Mouse (Mus musculus) lung, embryonic 16.5 days (tissue): ENCODE measurements around the gene Cfap157. TPM values are rescaled to one million over a fixed set of nuclear protein-coding genes. Genes with fewer than 3 reads are reported as not detected.

Source experiments
- ATAC-seq: fragments of 200-750 bp; cut with Nextera tagmentation; 2 replicates; pipeline ENCODE4 v1.8.0; 2017; ENCODE audit warnings: low read depth, mild to moderate bottlenecking, moderate library complexity
- H3K27ac ChIP-seq: fragments of 300-500 bp; sonication (generic); 2 replicates; pipeline ENCODE4 v1.5.1; 2014; ENCODE audit warnings: mild to moderate bottlenecking, control low read depth, low read length
- H3K27me3 ChIP-seq: fragments of 300-500 bp; sonication (generic); 2 replicates; pipeline ENCODE4 v1.6.1; 2014; ENCODE audit warnings: low read depth, low read length, mixed read lengths; ENCODE audit not compliant: control insufficient read depth, insufficient read depth
- H3K36me3 ChIP-seq: fragments of 300-500 bp; sonication (generic); 2 replicates; pipeline ENCODE4 v1.6.1; 2014; ENCODE audit warnings: low read length; ENCODE audit not compliant: control insufficient read depth, insufficient read depth
- H3K4me1 ChIP-seq: fragments of 300-500 bp; sonication (generic); replicated peaks from 2 replicates; pipeline ENCODE4 v1.6.1; 2014; ENCODE audit warnings: low read length, mixed read lengths; ENCODE audit not compliant: control insufficient read depth, insufficient read depth
- H3K4me2 ChIP-seq: fragments of 300-500 bp; sonication (generic); 2 replicates; pipeline ENCODE4 v1.6.1; 2014; ENCODE audit warnings: low read depth, low read length, control low read depth
- H3K4me3 ChIP-seq: fragments of 300-500 bp; sonication (generic); 2 replicates; pipeline ENCODE4 v1.5.1; 2014; ENCODE audit warnings: mild to moderate bottlenecking, low read length, control low read depth
- H3K9ac ChIP-seq: fragments of 300-500 bp; sonication (generic); 2 replicates; pipeline ENCODE4 v1.6.1; 2014; ENCODE audit warnings: low read length, control low read depth
- H3K9me3 ChIP-seq: fragments of 300-500 bp; sonication (generic); 2 replicates; pipeline ENCODE4 v1.6.1; 2016; ENCODE audit warnings: low read length; ENCODE audit not compliant: control insufficient read depth
- WGBS: fragments of 180-500 bp; shearing (Covaris S2); extraction: QIAGEN DNeasy Blood & Tissue Kit; methylation state at CpG from one replicate; pipeline ENCODE4 v1.1.7; 2014; 5-methylcytosine and 5-hydroxymethylcytosine counted together
- polyA plus RNA-seq: library from polyadenylated mRNA; unstranded; fragments of >200 nt; fragmentation: Nextera tagmentation; extraction: Ambion mirVana; gene quantifications from 2 replicates; pipeline ENCODE4 v1.2.1, GENCODE M21; 2015

The Cfap157 gene
- polyA plus RNA-seq, 1 experiment from 2014 or later: 2.1 TPM

DNA sequence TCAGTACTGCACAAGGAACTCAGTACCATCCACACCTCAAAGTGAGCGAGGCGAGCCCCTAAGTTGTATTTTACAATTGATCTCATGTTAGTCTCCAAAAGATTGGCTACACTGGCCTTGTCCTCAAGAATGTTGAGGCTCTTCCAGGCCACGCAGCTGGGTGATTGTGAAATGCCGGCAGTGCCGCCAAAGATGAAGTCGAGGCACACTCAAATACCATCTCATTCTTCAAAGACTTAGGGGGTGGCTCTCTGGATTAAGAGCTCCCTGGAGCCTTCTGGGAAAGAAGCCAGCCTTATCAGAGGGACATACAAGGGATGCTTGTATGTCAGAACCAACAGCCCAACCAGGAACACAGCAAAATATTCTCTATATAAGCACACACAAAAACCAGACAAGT lies 7.1 kb upstream of the Cfap157 start:
- H3K4me2 ChIP-seq: no peak overlapping the region
- no peak overlapping the region for H3K4me3 ChIP-seq
- no peaks in the 10 kb centered on the region for H3K27me3 ChIP-seq
- H3K4me1 ChIP-seq: peaks cover 16% of the 10 kb centered on the region
- peaks cover 2% of the 10 kb centered on the region; the same call in 1 of the 2 replicates for H3K36me3 ChIP-seq
- 34% methylated on average over 6 of the region's 6 CpGs for WGBS
- peak overlapping the region; percentile 21 for H3K27ac ChIP-seq
- H3K9me3 ChIP-seq: no peaks in the 10 kb centered on the region
- H3K9ac ChIP-seq: no peak overlapping the region
- ATAC-seq: peak; percentile 72

- 37% methylated on average over 2 of the region's 2 CpGs for WGBS
- 0 out of 2 replicates have a peak overlapping the region, but pooled peaks have one; percentile 14 for H3K9ac ChIP-seq
- H3K36me3 ChIP-seq: no peaks in the 10 kb centered on the region; the same call in 1 of the 2 replicates
- H3K27ac ChIP-seq: no peak overlapping the region
- H3K4me1 ChIP-seq: peaks cover 16% of the 10 kb centered on the region
- peak; percentile 29; the same call in 1 of the 2 replicates for ATAC-seq
- H3K27me3 ChIP-seq: no peaks in the 10 kb centered on the region
- no peak overlapping the region for H3K4me2 ChIP-seq
- no peak overlapping the region for H3K4me3 ChIP-seq
- no peaks in the 10 kb centered on the region for H3K9me3 ChIP-seq
Measured at GRCm38 (mm10) chr2:32788581-32788980, 4.4 kb upstream of the Cfap157 start.

GRCm38 (mm10) chr2:32787176-32787575 lies 2.9 kb upstream of the Cfap157 start:
- Histone ChIP-seq H3K27ac (no peak overlapping the region), H3K9ac (no peak overlapping the region), H3K27me3 (no peaks in the 10 kb centered on the region), H3K4me1 (peaks cover 16% of the 10 kb centered on the region), H3K36me3 (no peaks in the 10 kb centered on the region; the same call in 1 of the 2 replicates), H3K4me2 (no peak overlapping the region), H3K4me3 (no peak overlapping the region), H3K9me3 (no peaks in the 10 kb centered on the region)
- 58% methylated on average over 6 of the region's 6 CpGs for WGBS
- ATAC-seq: no peak

DNA sequence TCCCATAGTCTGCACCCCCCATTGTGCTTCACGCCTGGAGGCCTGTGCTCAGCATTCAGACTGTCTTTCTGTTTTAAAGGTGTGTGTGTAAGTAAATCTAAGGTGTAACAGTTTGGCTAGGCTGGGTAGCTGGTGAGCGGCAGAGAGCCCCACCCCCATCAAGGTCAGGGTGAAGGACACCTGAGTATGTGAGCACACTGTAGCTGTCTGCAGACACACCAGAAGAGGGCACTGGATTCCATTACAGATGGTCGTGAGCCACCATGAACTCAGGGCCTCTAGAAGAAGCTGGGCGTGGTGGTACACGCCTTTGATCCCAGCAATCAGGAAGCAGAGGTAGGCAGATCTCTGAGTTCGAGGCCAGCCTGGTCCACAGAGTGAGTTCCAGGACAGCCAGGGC lies 2.5 kb downstream of the Cfap157 start:
- WGBS: 68% methylated on average over 6 of the region's 6 CpGs
- Histone ChIP-seq H3K4me2 (no peak overlapping the region), H3K9me3 (no peaks in the 10 kb centered on the region), H3K27ac (no peak overlapping the region), H3K4me1 (no peaks in the 10 kb centered on the region), H3K4me3 (no peak overlapping the region), H3K27me3 (no peaks in the 10 kb centered on the region), H3K9ac (no peak overlapping the region), H3K36me3 (no peaks in the 10 kb centered on the region)
- no peak for ATAC-seq

GRCm38 (mm10) chr2:32779714-32780113 lies 4.5 kb downstream of the Cfap157 start:
- H3K4me1 ChIP-seq: peaks cover 11% of the 10 kb centered on the region
- ATAC-seq: no peak
- no peaks in the 10 kb centered on the region for H3K27me3 ChIP-seq
- H3K4me3 ChIP-seq: no peak overlapping the region
- no peak overlapping the region for H3K27ac ChIP-seq
- no peaks in the 10 kb centered on the region for H3K9me3 ChIP-seq
- H3K4me2 ChIP-seq: no peak overlapping the region
- no peaks in the 10 kb centered on the region for H3K36me3 ChIP-seq
- WGBS: 86% methylated on average over 6 of the region's 6 CpGs
- no peak overlapping the region for H3K9ac ChIP-seq

DNA sequence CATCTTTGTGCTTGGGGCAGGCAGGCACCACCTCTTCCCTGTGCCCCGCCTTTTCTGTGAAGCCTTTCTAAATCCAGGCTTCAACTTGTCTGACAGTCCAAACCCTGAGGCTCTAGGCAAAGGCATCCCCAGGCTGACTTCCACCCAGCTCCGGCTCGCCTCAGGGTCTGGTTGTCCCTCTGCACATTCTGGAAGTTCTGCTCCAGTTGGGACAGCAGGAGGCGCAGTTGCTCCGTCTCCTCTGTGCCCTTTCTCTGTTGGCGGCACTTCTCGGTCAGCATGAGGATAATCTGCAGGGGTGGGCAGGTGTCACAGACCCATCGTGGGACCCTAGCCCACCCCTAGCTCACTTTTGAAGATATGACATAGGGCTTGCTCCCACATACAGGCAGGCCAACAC lies 5.1 kb downstream of the Cfap157 start:
- Histone ChIP-seq H3K27ac (no peak overlapping the region), H3K4me1 (peaks cover 11% of the 10 kb centered on the region), H3K9me3 (no peaks in the 10 kb centered on the region), H3K36me3 (no peaks in the 10 kb centered on the region), H3K27me3 (no peaks in the 10 kb centered on the region), H3K9ac (no peak overlapping the region), H3K4me3 (no peak overlapping the region), H3K4me2 (no peak overlapping the region)
- ATAC-seq: no peak
- 12% methylated on average over 8 of the region's 8 CpGs for WGBS

DNA sequence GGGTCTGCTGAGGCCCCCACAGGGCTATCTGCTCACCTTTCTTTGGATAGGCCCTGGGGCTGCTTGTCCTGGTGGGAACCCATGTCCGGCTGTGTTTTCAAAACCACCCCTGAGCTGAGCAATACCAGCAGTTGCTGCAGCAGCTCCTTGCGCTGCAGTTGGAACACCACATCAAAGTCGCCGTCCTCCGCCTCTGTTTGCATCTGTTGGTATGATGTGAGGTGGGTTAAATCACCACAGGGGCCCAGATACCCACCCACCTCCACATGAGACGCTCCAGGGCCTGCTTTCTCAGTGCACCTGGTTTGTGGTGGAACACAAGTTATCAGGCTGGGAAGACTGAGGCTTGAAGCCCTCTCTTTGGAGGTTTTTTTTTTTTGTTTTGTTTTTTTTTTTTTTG lies 6.1 kb downstream of the Cfap157 start:
- no peak overlapping the region for H3K27ac ChIP-seq
- no peak overlapping the region for H3K9ac ChIP-seq
- H3K4me3 ChIP-seq: no peak overlapping the region
- ATAC-seq: no peak
- H3K4me2 ChIP-seq: no peak overlapping the region
- H3K27me3 ChIP-seq: no peaks in the 10 kb centered on the region
- no peaks in the 10 kb centered on the region for H3K9me3 ChIP-seq
- no peaks in the 10 kb centered on the region for H3K36me3 ChIP-seq
- peaks cover 11% of the 10 kb centered on the region for H3K4me1 ChIP-seq
- 89% methylated on average over 6 of the region's 6 CpGs for WGBS

- Histone ChIP-seq H3K36me3 (no peaks in the 10 kb centered on the region), H3K4me2 (peak overlapping the region; percentile 95), H3K9me3 (no peaks in the 10 kb centered on the region), H3K9ac (peak overlapping the region; percentile 72), H3K4me1 (peaks cover 16% of the 10 kb centered on the region), H3K4me3 (peak overlapping the region; percentile 70), H3K27ac (no peak overlapping the region), H3K27me3 (no peaks in the 10 kb centered on the region)
- no peak for ATAC-seq
- WGBS: 17% methylated on average over 22 of the region's 22 CpGs
Measured at GRCm38 (mm10) chr2:32776192-32776591, 8.0 kb downstream of the Cfap157 start.

DNA sequence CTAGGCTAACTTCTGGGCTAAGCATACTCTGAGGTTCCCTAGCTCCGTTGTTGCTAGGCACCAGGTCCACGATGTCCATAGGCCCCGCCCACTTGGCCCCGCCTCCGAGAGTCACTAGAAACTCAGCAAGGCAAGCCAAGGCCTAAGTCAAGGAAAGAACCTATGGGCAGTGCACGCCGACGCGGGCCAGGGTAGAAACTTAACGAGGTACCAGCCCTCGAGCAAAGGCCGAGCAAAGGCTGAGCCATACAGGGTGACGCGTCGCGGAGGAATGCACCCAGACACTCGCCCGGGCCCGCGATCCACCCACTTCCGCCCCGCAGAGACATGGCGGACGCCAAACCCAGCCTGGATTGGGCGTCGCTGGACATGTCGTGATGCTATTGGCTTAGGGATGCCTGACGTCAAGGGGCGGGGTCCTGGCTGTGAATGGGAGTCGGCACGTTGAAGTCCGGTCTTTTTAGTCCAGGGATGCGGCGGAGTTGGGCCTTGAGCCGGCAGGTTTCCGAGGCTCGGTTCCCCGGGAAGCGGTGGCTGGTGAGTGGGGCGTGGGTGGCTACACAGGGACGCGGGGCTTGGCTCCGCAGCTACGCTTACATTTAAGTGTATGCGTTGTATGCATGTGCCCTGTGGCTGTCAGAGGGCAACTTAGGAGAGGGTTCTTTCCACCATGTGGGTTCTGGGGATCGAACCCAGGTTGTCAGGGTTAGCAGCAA lies 8.7 kb downstream of the Cfap157 start, which contains the start of the genes Ttc16 and Ptrh1:
Gene Ttc16, minus strand, starts transcription at position 275 of the 716 bp plus-strand sequence.
Gene Ptrh1, plus strand, starts transcription at position 428 of the 716 bp plus-strand sequence.
- no peaks in the 10 kb centered on the region for H3K36me3 ChIP-seq
- peaks cover 16% of the 10 kb centered on the region for H3K4me1 ChIP-seq
- no peaks in the 10 kb centered on the region for H3K9me3 ChIP-seq
- peak within 1 kb of the TSS; percentile 70 for H3K4me3 ChIP-seq
- ATAC-seq: peak; percentile 98
- under 1% methylated on average over 41 of the region's 46 CpGs for WGBS
- peak within 1 kb of the TSS; percentile 95 for H3K4me2 ChIP-seq
- H3K27ac ChIP-seq: peak within 1 kb of the TSS; percentile 68
- H3K27me3 ChIP-seq: no peaks in the 10 kb centered on the region
- H3K9ac ChIP-seq: peak within 1 kb of the TSS; percentile 72
